Mouse (Mus musculus): ENCODE results near the gene Phospho2. TPM values are rescaled to one million over a fixed set of nuclear protein-coding genes. Genes with fewer than 3 reads are reported as not detected.
A peak's percentile ranks its signal among the peaks of the same experiment; 100 is the strongest.

Gene Phospho2
- polyA plus RNA-seq (2016; fragmentation: Nextera tagmentation; extraction: Ambion mirVana) = 28.3 and 30.4 TPM in 2 replicates

GRCm38 (mm10) chr2:69789429-69790069, at the start of gene Phospho2, which contains the start of gene Ccdc173:
Phospho2 (plus strand) TSS chr2:69789623.
Ccdc173 (minus strand) TSS chr2:69789575.
- Histone ChIP-seq H3K4me1 (replicated peaks) (peaks cover 16% of the 10 kb centered on the region), H3K27ac (peak within 1 kb of the TSS; percentile 93), H3K4me3 (peak within 1 kb of the TSS; percentile 83), H3K9me3 (no peaks in the 10 kb centered on the region), H3K36me3 (peaks cover 50% of the 10 kb centered on the region), H3K27me3 (ENCODE audit: insufficient read depth, poor library complexity, severe bottlenecking) (no peaks in the 10 kb centered on the region)
- 2% methylated on average over 48 of the region's 48 CpGs for WGBS
- peak; percentile 98 for DNase-seq (ENCODE audit: low spot score)

- H3K27me3 ChIP-seq (ENCODE audit: insufficient read depth, poor library complexity, severe bottlenecking) = no peaks in the 10 kb centered on the region
- no peaks in the 10 kb centered on the region for H3K4me1 ChIP-seq (replicated peaks)
- no peak overlapping the region for H3K27ac ChIP-seq
- DNase-seq (ENCODE audit: low spot score) = no peak
- WGBS = 84% methylated on average over 1 of the region's 1 CpGs
- peaks cover 5% of the 10 kb centered on the region for H3K9me3 ChIP-seq
- peaks cover 99% of the 10 kb centered on the region for H3K36me3 ChIP-seq
- H3K4me3 ChIP-seq = no peak overlapping the region
These were observed 44.3 kb upstream of the Phospho2 start for GRCm38 (mm10) chr2:69745091-69745490.

GRCm38 (mm10) chr2:69760980-69761379, 28.4 kb upstream of the Phospho2 start:
- H3K27me3 ChIP-seq (ENCODE audit: insufficient read depth, poor library complexity, severe bottlenecking) = no peaks in the 10 kb centered on the region
- H3K4me3 ChIP-seq = no peak overlapping the region
- WGBS = 38% methylated on average over 5 of the region's 5 CpGs
- no peaks in the 10 kb centered on the region for H3K9me3 ChIP-seq
- peak; percentile 27 for DNase-seq (ENCODE audit: low spot score)
- peak overlapping the region; percentile 47 for H3K27ac ChIP-seq
- H3K4me1 ChIP-seq (replicated peaks) = peaks cover 28% of the 10 kb centered on the region
- peaks cover 14% of the 10 kb centered on the region for H3K36me3 ChIP-seq

- Histone ChIP-seq H3K9me3 (no peaks in the 10 kb centered on the region), H3K4me3 (no peak overlapping the region), H3K4me1 (replicated peaks) (peaks cover 28% of the 10 kb centered on the region), H3K36me3 (peaks cover 17% of the 10 kb centered on the region), H3K27ac (no peak overlapping the region), H3K27me3 (ENCODE audit: insufficient read depth, poor library complexity, severe bottlenecking) (no peaks in the 10 kb centered on the region)
- DNase-seq (ENCODE audit: low spot score) = peak; percentile 17
- WGBS = 69% methylated on average over 4 of the region's 4 CpGs
These were observed 26.1 kb upstream of the Phospho2 start for GRCm38 (mm10) chr2:69763340-69763739.

- no peak for DNase-seq (ENCODE audit: low spot score)
- no peak overlapping the region for H3K4me3 ChIP-seq
- H3K27ac ChIP-seq = no peak overlapping the region
- peaks cover 28% of the 10 kb centered on the region for H3K4me1 ChIP-seq (replicated peaks)
- no peaks in the 10 kb centered on the region for H3K9me3 ChIP-seq
- peaks cover 17% of the 10 kb centered on the region for H3K36me3 ChIP-seq
- no peaks in the 10 kb centered on the region for H3K27me3 ChIP-seq (ENCODE audit: insufficient read depth, poor library complexity, severe bottlenecking)
- WGBS = 89% methylated on average over 1 of the region's 1 CpGs
These were observed 24.7 kb upstream of the Phospho2 start for GRCm38 (mm10) chr2:69764716-69765115.

GRCm38 (mm10) chr2:69773331-69773730, 16.1 kb upstream of the Phospho2 start:
- 92% methylated on average over 3 of the region's 3 CpGs for WGBS

GRCm38 (mm10) chr2:69777985-69778835, 11.2 kb upstream of the Phospho2 start:
- Histone ChIP-seq H3K27ac (no peak overlapping the region), H3K4me3 (no peak overlapping the region), H3K9me3 (no peaks in the 10 kb centered on the region), H3K36me3 (peaks cover 53% of the 10 kb centered on the region), H3K4me1 (replicated peaks) (no peaks in the 10 kb centered on the region), H3K27me3 (ENCODE audit: insufficient read depth, poor library complexity, severe bottlenecking) (no peaks in the 10 kb centered on the region)
- WGBS = 76% methylated on average over 7 of the region's 7 CpGs
- DNase-seq (ENCODE audit: low spot score) = no peak

More at GRCm38 (mm10) chr2:69773331-69773730, 16.1 kb upstream of the Phospho2 start:
- Histone ChIP-seq H3K27ac (no peak overlapping the region), H3K36me3 (peaks cover 34% of the 10 kb centered on the region), H3K4me1 (replicated peaks) (no peaks in the 10 kb centered on the region), H3K27me3 (ENCODE audit: insufficient read depth, poor library complexity, severe bottlenecking) (no peaks in the 10 kb centered on the region), H3K9me3 (no peaks in the 10 kb centered on the region), H3K4me3 (no peak overlapping the region)
- no peak for DNase-seq (ENCODE audit: low spot score)

- WGBS = 49% methylated on average over 5 of the region's 5 CpGs
- Histone ChIP-seq H3K27me3 (ENCODE audit: insufficient read depth, poor library complexity, severe bottlenecking) (no peaks in the 10 kb centered on the region), H3K27ac (no peak overlapping the region), H3K4me1 (replicated peaks) (no peaks in the 10 kb centered on the region), H3K4me3 (no peak overlapping the region), H3K36me3 (peaks cover 50% of the 10 kb centered on the region), H3K9me3 (no peaks in the 10 kb centered on the region)
- no peak for DNase-seq (ENCODE audit: low spot score)
These were observed 10.6 kb upstream of the Phospho2 start for GRCm38 (mm10) chr2:69778836-69779177.

GRCm38 (mm10) chr2:69788974-69789373, 449 bp upstream of the Phospho2 start:
- WGBS = 37% methylated on average over 9 of the region's 9 CpGs
- peak overlapping the region; percentile 93 for H3K27ac ChIP-seq

GRCm38 (mm10) chr2:69790285-69790684, 862 bp downstream of the Phospho2 start:
- WGBS = 2% methylated on average over 10 of the region's 10 CpGs
- H3K4me1 ChIP-seq (replicated peaks) = peaks cover 16% of the 10 kb centered on the region
- no peaks in the 10 kb centered on the region for H3K9me3 ChIP-seq
- H3K36me3 ChIP-seq = peaks cover 52% of the 10 kb centered on the region
- H3K27ac ChIP-seq = peak overlapping the region; percentile 93
- no peaks in the 10 kb centered on the region for H3K27me3 ChIP-seq (ENCODE audit: insufficient read depth, poor library complexity, severe bottlenecking)
- peak; percentile 88 for DNase-seq (ENCODE audit: low spot score)
- peak overlapping the region; percentile 83 for H3K4me3 ChIP-seq

More at GRCm38 (mm10) chr2:69788974-69789373, 449 bp upstream of the Phospho2 start:
- Histone ChIP-seq H3K4me1 (replicated peaks) (peaks cover 16% of the 10 kb centered on the region), H3K4me3 (peak overlapping the region; percentile 83), H3K27me3 (ENCODE audit: insufficient read depth, poor library complexity, severe bottlenecking) (no peaks in the 10 kb centered on the region), H3K9me3 (no peaks in the 10 kb centered on the region), H3K36me3 (peaks cover 50% of the 10 kb centered on the region)
- no peak for DNase-seq (ENCODE audit: low spot score)

GRCm38 (mm10) chr2:69790722-69791121, 1.3 kb downstream of the Phospho2 start:
- Histone ChIP-seq H3K9me3 (no peaks in the 10 kb centered on the region), H3K27ac (no peak overlapping the region), H3K4me1 (replicated peaks) (peaks cover 16% of the 10 kb centered on the region), H3K4me3 (peak overlapping the region; percentile 83), H3K27me3 (ENCODE audit: insufficient read depth, poor library complexity, severe bottlenecking) (no peaks in the 10 kb centered on the region), H3K36me3 (peaks cover 52% of the 10 kb centered on the region)
- WGBS = 73% methylated on average over 4 of the region's 4 CpGs
- no peak for DNase-seq (ENCODE audit: low spot score)

GRCm38 (mm10) chr2:69802911-69803312, 13.5 kb downstream of the Phospho2 start:
- peak; percentile 48 for DNase-seq (ENCODE audit: low spot score)
- H3K27me3 ChIP-seq (ENCODE audit: insufficient read depth, poor library complexity, severe bottlenecking) = no peaks in the 10 kb centered on the region
- WGBS = 55% methylated on average over 5 of the region's 5 CpGs
- no peak overlapping the region for H3K4me3 ChIP-seq
- H3K4me1 ChIP-seq (replicated peaks) = peaks cover 5% of the 10 kb centered on the region; the same call in 1 of the 2 replicates
- H3K27ac ChIP-seq = no peak overlapping the region
- H3K9me3 ChIP-seq = 0 out of 2 replicates have a peak, but pooled peaks cover 3% of the 10 kb centered on the region
- peaks cover 2% of the 10 kb centered on the region for H3K36me3 ChIP-seq

- no peak overlapping the region for H3K4me3 ChIP-seq
- H3K4me1 ChIP-seq (replicated peaks) = peaks cover 5% of the 10 kb centered on the region; the same call in 1 of the 2 replicates
- H3K27me3 ChIP-seq (ENCODE audit: insufficient read depth, poor library complexity, severe bottlenecking) = no peaks in the 10 kb centered on the region
- no peak overlapping the region for H3K27ac ChIP-seq
- H3K9me3 ChIP-seq = 0 out of 2 replicates have a peak, but pooled peaks cover 3% of the 10 kb centered on the region
- WGBS = 62% methylated on average over 8 of the region's 8 CpGs
- no peaks in the 10 kb centered on the region for H3K36me3 ChIP-seq
- DNase-seq (ENCODE audit: low spot score) = no peak
These were observed 14.3 kb downstream of the Phospho2 start for GRCm38 (mm10) chr2:69803756-69804155.
